Mouse (Mus musculus): ENCODE data around the gene Orai3. TPM values are rescaled to one million over a fixed set of nuclear protein-coding genes. Genes with fewer than 3 reads are reported as not detected.

Gene Orai3
- polyA plus RNA-seq, 1 experiment from 2014 or later = 17.7 TPM

DNA sequence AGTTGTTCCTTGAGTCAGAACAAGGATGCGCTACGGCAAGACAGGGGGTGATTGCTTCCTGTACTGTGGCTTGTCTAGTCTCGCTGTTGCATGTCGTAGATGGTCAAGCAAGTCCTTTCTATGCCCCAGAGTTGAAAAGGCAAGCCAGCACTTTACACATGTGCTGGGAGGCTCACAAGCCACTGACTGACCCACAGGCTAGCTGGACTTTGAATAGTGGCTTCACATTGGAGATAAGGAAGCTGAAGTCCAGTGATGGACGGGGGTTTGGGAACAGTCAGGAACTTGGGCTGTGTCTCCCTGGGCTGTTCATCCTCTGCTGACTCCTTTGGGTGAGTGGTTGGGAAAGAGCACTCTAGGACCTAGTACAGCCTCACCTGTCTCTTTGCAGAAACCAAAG, 18.0 kb upstream of the Orai3 start:
- peaks cover 2 to 7% of the 10 kb centered on the region in 2 experiments; a peak in 3 of 4 replicates for H3K4me1 ChIP-seq (ENCODE audit: control insufficient read depth in 2 of 2, insufficient read depth in 2 of 2, low read length in 2 of 2)
- no peak overlapping the region for H3K27ac ChIP-seq (replicated peaks in 1 of 2; ENCODE audit: control insufficient read depth in 1 of 2, insufficient read depth in 1 of 2, low read depth in 2 of 2, low read length in 2 of 2)
- no peak overlapping the region for H3K9ac ChIP-seq (ENCODE audit: low read length)
- WGBS = 87% methylated on average over 5 of the region's 5 CpGs
- peaks cover 76% of the 10 kb centered on the region for H3K36me3 ChIP-seq (ENCODE audit: control insufficient read depth, insufficient read depth, low read length)
- no peaks in the 10 kb centered on the region for H3K9me3 ChIP-seq (ENCODE audit: control insufficient read depth, low read length)
- no peak overlapping the region for H3K4me2 ChIP-seq (ENCODE audit: low read length)
- no peak overlapping the region for H3K4me3 ChIP-seq (ENCODE audit: control insufficient read depth in 1 of 2, insufficient read depth in 1 of 2, low read depth in 1 of 2, low read length in 2 of 2)
- no peaks in the 10 kb centered on the region for H3K27me3 ChIP-seq (ENCODE audit: control insufficient read depth, insufficient read depth, low read length)
- no peak for ATAC-seq (ENCODE audit: insufficient number of reproducible peaks, insufficient read depth, low FRiP score, low read depth)

DNA sequence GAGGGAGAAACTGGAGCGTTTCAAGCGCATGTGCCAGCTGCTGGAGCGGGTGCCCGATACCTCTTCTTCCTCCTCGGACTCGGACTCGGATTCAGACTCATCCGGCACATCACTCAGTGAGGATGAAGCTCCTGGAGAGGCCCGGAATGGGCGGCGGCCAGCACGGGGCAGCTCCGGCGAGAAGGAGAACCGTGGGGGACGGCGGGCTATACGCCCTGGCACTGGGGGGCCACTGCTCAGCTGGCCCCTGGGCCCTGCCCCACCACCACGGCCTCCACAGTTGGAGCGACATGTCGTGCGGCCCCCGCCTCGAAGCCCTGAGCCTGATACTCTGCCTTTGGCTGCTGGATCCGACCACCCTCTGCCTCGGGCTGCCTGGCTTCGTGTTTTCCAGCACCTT, 17.5 kb upstream of the Orai3 start:
- no peak for ATAC-seq (ENCODE audit: insufficient number of reproducible peaks, insufficient read depth, low FRiP score, low read depth)
- WGBS = 96% methylated on average over 27 of the region's 27 CpGs
- peaks cover 80% of the 10 kb centered on the region for H3K36me3 ChIP-seq (ENCODE audit: control insufficient read depth, insufficient read depth, low read length)

DNA sequence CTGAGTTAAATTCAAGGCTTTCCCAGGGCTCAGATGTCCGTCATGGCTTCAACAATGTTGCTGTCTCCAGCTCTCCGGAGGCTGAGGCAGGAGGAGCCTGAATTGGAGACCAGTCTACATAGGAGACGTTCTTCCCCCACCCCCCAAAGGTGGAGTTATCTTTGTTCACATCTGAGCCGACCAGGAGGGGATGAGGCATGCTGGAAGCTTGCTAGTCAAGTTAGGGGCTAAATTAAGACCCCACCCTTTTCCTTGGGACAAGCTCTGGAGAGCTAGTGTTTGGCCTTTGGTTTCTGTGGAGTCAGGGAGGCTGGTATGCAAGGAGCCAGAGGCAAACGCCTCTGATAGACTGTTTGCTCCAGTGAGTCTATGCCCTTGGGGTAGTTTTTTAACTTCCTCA, 16.5 kb upstream of the Orai3 start:
- no peak overlapping the region for H3K4me2 ChIP-seq (ENCODE audit: low read length)
- no peaks in the 10 kb centered on the region for H3K4me1 ChIP-seq (ENCODE audit: control insufficient read depth in 2 of 2, insufficient read depth in 2 of 2, low read length in 2 of 2)
- peaks cover 88% of the 10 kb centered on the region for H3K36me3 ChIP-seq (ENCODE audit: control insufficient read depth, insufficient read depth, low read length)
- H3K9me3 ChIP-seq (ENCODE audit: control insufficient read depth, low read length) = no peaks in the 10 kb centered on the region
- H3K27ac ChIP-seq (replicated peaks in 1 of 2; ENCODE audit: control insufficient read depth in 1 of 2, insufficient read depth in 1 of 2, low read depth in 2 of 2, low read length in 2 of 2) = no peak overlapping the region
- no peaks in the 10 kb centered on the region for H3K27me3 ChIP-seq (ENCODE audit: control insufficient read depth, insufficient read depth, low read length)
- H3K4me3 ChIP-seq (ENCODE audit: control insufficient read depth in 1 of 2, insufficient read depth in 1 of 2, low read depth in 1 of 2, low read length in 2 of 2) = no peak overlapping the region
- no peak overlapping the region for H3K9ac ChIP-seq (ENCODE audit: low read length)
- ATAC-seq (ENCODE audit: insufficient number of reproducible peaks, insufficient read depth, low FRiP score, low read depth) = no peak
- WGBS = 75% methylated on average over 5 of the region's 5 CpGs

More for the DNA sequence above, 17.5 kb upstream of the Orai3 start:
- no peaks in the 10 kb centered on the region for H3K9me3 ChIP-seq (ENCODE audit: control insufficient read depth, low read length)
- peaks cover 2 to 6% of the 10 kb centered on the region in 2 experiments; a peak in 3 of 4 replicates for H3K4me1 ChIP-seq (ENCODE audit: control insufficient read depth in 2 of 2, insufficient read depth in 2 of 2, low read length in 2 of 2)
- no peaks in the 10 kb centered on the region for H3K27me3 ChIP-seq (ENCODE audit: control insufficient read depth, insufficient read depth, low read length)
- H3K9ac ChIP-seq (ENCODE audit: low read length) = no peak overlapping the region
- H3K4me3 ChIP-seq (ENCODE audit: control insufficient read depth in 1 of 2, insufficient read depth in 1 of 2, low read depth in 1 of 2, low read length in 2 of 2) = no peak overlapping the region
- no peak overlapping the region for H3K27ac ChIP-seq (replicated peaks in 1 of 2; ENCODE audit: control insufficient read depth in 1 of 2, insufficient read depth in 1 of 2, low read depth in 2 of 2, low read length in 2 of 2)
- no peak overlapping the region for H3K4me2 ChIP-seq (ENCODE audit: low read length)

DNA sequence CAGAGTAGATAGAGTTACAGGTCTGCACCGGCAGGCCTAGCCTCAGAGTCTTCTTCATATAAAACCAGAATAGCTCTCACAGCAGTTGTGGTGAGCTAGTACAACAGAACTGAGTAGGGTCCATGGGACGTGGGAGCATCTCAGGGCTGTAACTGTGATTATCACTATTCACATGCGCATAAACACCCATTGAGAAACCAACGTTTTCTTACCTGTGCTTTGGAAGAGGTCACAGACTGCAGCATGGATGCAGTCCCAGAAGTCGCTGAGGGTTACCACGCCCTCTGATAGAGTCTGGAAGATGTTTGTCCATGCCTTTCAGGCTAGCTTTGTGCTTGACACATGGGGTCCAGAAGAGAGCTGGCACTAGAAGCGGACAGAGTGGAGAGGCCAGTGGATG, 15.9 kb upstream of the Orai3 start:
- no peaks in the 10 kb centered on the region for H3K4me1 ChIP-seq (ENCODE audit: control insufficient read depth in 2 of 2, insufficient read depth in 2 of 2, low read length in 2 of 2)
- no peak overlapping the region for H3K27ac ChIP-seq (replicated peaks in 1 of 2; ENCODE audit: control insufficient read depth in 1 of 2, insufficient read depth in 1 of 2, low read depth in 2 of 2, low read length in 2 of 2)
- ATAC-seq (ENCODE audit: insufficient number of reproducible peaks, insufficient read depth, low FRiP score, low read depth) = no peak
- peaks cover 88% of the 10 kb centered on the region for H3K36me3 ChIP-seq (ENCODE audit: control insufficient read depth, insufficient read depth, low read length)
- H3K4me2 ChIP-seq (ENCODE audit: low read length) = no peak overlapping the region
- no peak overlapping the region for H3K4me3 ChIP-seq (ENCODE audit: control insufficient read depth in 1 of 2, insufficient read depth in 1 of 2, low read depth in 1 of 2, low read length in 2 of 2)
- no peaks in the 10 kb centered on the region for H3K9me3 ChIP-seq (ENCODE audit: control insufficient read depth, low read length)
- no peak overlapping the region for H3K9ac ChIP-seq (ENCODE audit: low read length)
- WGBS = 86% methylated on average over 7 of the region's 7 CpGs
- H3K27me3 ChIP-seq (ENCODE audit: control insufficient read depth, insufficient read depth, low read length) = no peaks in the 10 kb centered on the region; the same call in 1 of the 2 replicates

DNA sequence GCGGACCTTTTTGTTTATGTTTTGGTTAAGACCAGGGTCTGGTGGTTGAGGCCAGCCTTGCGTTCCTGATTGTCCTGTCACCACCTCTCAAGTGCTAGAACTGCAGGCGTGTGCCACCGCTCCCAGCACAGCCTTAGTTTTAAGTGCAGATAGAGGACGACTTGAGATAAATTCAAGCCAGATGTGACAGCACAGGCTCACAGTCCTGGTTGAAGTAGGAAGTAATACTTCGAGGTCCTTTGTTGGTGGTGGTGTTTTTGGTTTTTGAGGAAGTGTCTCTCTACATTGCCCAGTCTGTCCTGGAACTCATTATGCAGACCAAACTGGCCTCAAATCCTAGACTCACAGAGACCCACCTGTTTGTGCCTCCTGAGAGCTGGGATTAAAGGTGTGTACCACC, 9.9 kb upstream of the Orai3 start:
- Histone ChIP-seq H3K4me3 (ENCODE audit: control insufficient read depth in 1 of 2, insufficient read depth in 1 of 2, low read depth in 1 of 2, low read length in 2 of 2) (no peak overlapping the region), H3K9ac (ENCODE audit: low read length) (no peak overlapping the region), H3K27me3 (ENCODE audit: control insufficient read depth, insufficient read depth, low read length) (no peaks in the 10 kb centered on the region; the same call in 1 of the 2 replicates), H3K4me1 (ENCODE audit: control insufficient read depth in 2 of 2, insufficient read depth in 2 of 2, low read length in 2 of 2) (peaks cover 2 to 15% of the 10 kb centered on the region in 2 experiments; a peak in 3 of 4 replicates), H3K36me3 (ENCODE audit: control insufficient read depth, insufficient read depth, low read length) (peaks cover 56% of the 10 kb centered on the region), H3K27ac (replicated peaks in 1 of 2; ENCODE audit: control insufficient read depth in 1 of 2, insufficient read depth in 1 of 2, low read depth in 2 of 2, low read length in 2 of 2) (no peak overlapping the region), H3K4me2 (ENCODE audit: low read length) (peak overlapping the region; percentile 3), H3K9me3 (ENCODE audit: control insufficient read depth, low read length) (no peaks in the 10 kb centered on the region)
- 14% methylated on average over 6 of the region's 6 CpGs for WGBS
- no peak for ATAC-seq (ENCODE audit: insufficient number of reproducible peaks, insufficient read depth, low FRiP score, low read depth)

DNA sequence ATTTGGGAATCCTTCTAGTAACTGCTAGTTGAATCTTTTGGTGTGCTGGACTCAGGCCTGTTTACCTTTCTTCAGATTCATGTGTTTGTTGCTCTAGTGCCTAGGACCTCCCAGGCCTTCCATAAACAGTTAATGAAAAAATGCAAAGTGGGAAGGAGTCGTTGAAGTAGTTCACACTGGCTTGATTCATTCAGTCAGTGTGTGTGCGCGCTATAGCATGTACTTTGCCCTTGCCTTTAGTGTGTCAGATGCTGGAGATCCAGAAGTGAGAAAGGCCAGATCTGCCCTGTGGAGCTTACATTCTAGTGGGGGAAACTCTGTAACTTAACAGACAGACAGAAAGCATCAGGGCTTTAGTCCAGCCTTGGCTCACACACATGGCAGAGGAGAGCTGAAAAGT, 9.1 kb upstream of the Orai3 start:
- Histone ChIP-seq H3K4me3 (ENCODE audit: control insufficient read depth in 1 of 2, insufficient read depth in 1 of 2, low read depth in 1 of 2, low read length in 2 of 2) (no peak overlapping the region), H3K9me3 (ENCODE audit: control insufficient read depth, low read length) (no peaks in the 10 kb centered on the region), H3K4me2 (ENCODE audit: low read length) (no peak overlapping the region), H3K9ac (ENCODE audit: low read length) (no peak overlapping the region), H3K27ac (replicated peaks in 1 of 2; ENCODE audit: control insufficient read depth in 1 of 2, insufficient read depth in 1 of 2, low read depth in 2 of 2, low read length in 2 of 2) (no peak overlapping the region), H3K36me3 (ENCODE audit: control insufficient read depth, insufficient read depth, low read length) (peaks cover 56% of the 10 kb centered on the region), H3K4me1 (ENCODE audit: control insufficient read depth in 2 of 2, insufficient read depth in 2 of 2, low read length in 2 of 2) (peaks cover 2 to 15% of the 10 kb centered on the region in 2 experiments; a peak in 3 of 4 replicates), H3K27me3 (ENCODE audit: control insufficient read depth, insufficient read depth, low read length) (no peaks in the 10 kb centered on the region; the same call in 1 of the 2 replicates)
- WGBS = 77% methylated on average over 3 of the region's 3 CpGs
- no peak for ATAC-seq (ENCODE audit: insufficient number of reproducible peaks, insufficient read depth, low FRiP score, low read depth)

DNA sequence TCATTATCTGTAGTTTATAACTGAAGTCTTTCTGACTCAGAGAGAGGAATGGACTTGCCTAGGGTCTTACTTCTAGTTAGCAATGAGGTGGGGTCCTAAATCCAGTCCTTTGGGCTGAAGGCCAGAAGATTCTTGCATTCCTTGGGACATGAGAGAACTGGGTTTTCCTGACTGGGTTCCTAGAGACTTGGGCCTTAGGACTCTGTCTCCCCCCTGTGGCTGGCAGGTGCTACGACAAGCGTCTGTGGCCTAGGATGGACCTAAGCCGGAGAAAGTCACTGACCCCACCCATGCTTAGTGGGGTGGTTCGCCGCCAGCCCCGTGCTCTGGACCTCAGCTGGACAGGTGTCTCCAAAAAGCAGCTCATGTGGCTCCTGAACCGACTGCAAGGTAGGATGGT, 8.6 kb upstream of the Orai3 start:
- 30% methylated on average over 7 of the region's 7 CpGs for WGBS
- no peak overlapping the region for H3K9ac ChIP-seq (ENCODE audit: low read length)
- no peaks in the 10 kb centered on the region for H3K9me3 ChIP-seq (ENCODE audit: control insufficient read depth, low read length)
- peaks cover 60% of the 10 kb centered on the region for H3K36me3 ChIP-seq (ENCODE audit: control insufficient read depth, insufficient read depth, low read length)
- peaks cover 2 to 15% of the 10 kb centered on the region in 2 experiments; a peak in 3 of 4 replicates for H3K4me1 ChIP-seq (ENCODE audit: control insufficient read depth in 2 of 2, insufficient read depth in 2 of 2, low read length in 2 of 2)
- no peak overlapping the region for H3K4me2 ChIP-seq (ENCODE audit: low read length)
- ATAC-seq (ENCODE audit: insufficient number of reproducible peaks, insufficient read depth, low FRiP score, low read depth) = peak; percentile 37; the same call in 1 of the 2 replicates
- H3K27me3 ChIP-seq (ENCODE audit: control insufficient read depth, insufficient read depth, low read length) = no peaks in the 10 kb centered on the region; the same call in 1 of the 2 replicates
- H3K27ac ChIP-seq (replicated peaks in 1 of 2; ENCODE audit: control insufficient read depth in 1 of 2, insufficient read depth in 1 of 2, low read depth in 2 of 2, low read length in 2 of 2) = no peak overlapping the region
- no peak overlapping the region for H3K4me3 ChIP-seq (ENCODE audit: control insufficient read depth in 1 of 2, insufficient read depth in 1 of 2, low read depth in 1 of 2, low read length in 2 of 2)

DNA sequence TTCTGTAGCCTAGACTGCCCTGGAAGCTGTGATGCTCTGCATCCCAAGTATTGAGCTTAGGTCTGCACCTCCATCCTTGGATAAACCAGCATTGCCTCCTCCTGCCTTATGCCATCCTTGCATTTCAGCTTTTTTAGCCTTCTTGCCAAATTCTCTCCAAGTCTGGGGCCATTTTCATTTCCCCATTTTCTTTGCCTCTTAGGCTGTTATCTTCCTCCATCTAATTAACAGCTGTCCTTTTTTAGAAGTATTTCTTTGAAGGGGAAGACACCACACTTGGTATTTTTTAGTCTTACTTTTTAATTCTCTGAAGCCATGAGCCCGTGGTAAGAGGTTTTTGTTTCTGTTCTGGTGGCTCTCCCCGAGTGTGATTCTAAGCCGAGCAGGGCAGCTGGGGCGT, 6.0 kb upstream of the Orai3 start:
- no peak overlapping the region for H3K27ac ChIP-seq (replicated peaks in 1 of 2; ENCODE audit: control insufficient read depth in 1 of 2, insufficient read depth in 1 of 2, low read depth in 2 of 2, low read length in 2 of 2)
- H3K27me3 ChIP-seq (ENCODE audit: control insufficient read depth, insufficient read depth, low read length) = no peaks in the 10 kb centered on the region
- H3K4me2 ChIP-seq (ENCODE audit: low read length) = no peak overlapping the region
- no peaks in the 10 kb centered on the region for H3K9me3 ChIP-seq (ENCODE audit: control insufficient read depth, low read length)
- peaks cover 63% of the 10 kb centered on the region for H3K36me3 ChIP-seq (ENCODE audit: control insufficient read depth, insufficient read depth, low read length)
- H3K9ac ChIP-seq (ENCODE audit: low read length) = no peak overlapping the region
- ATAC-seq (ENCODE audit: insufficient number of reproducible peaks, insufficient read depth, low FRiP score, low read depth) = no peak
- H3K4me1 ChIP-seq (ENCODE audit: control insufficient read depth in 2 of 2, insufficient read depth in 2 of 2, low read length in 2 of 2) = peaks cover 2 to 15% of the 10 kb centered on the region in 2 experiments; a peak in 3 of 4 replicates
- no peak overlapping the region for H3K4me3 ChIP-seq (ENCODE audit: control insufficient read depth in 1 of 2, insufficient read depth in 1 of 2, low read depth in 1 of 2, low read length in 2 of 2)
- WGBS = 89% methylated on average over 4 of the region's 4 CpGs
